Comparison of ENCODE assay signal across 8 mouse cellular contexts in the genomic region with DNA sequence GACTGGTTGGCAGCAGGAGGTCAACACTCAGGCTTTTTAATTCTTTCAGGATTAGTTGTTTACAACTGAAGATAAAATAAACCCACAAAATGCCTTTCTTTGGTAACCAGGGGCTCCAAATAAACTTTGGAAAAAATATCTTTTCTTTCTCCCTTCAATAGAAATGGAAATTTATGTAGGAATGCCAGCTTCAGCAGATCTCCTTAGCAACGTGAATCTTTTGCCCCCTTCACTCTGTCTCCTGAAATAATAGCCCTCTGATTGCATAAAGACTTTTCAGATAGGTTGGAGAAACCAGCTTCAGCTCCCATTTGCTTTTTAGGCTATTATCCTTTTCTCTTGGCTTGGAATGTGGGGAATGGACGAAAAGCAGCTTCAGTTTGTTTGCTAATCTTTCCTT. TPM values are rescaled to one million over a fixed set of nuclear protein-coding genes. Genes with fewer than 3 reads are reported as not detected.
A peak's percentile ranks its signal among the peaks of the same experiment; 100 is the strongest.
DNase-seq lines count a peak whose midpoint lies in the region; ATAC-seq and TF ChIP-seq lines count a peak whose summit lies in the region.

No protein-coding gene starts in this region.

- H3K4me3 ChIP-seq in gastrocnemius, adult 2 months = peak overlapping the region; percentile 82
- H3K4me3 ChIP-seq in neural tube, embryonic 11.5 days (ENCODE audit: low read depth, low read length) = peak overlapping the region; percentile 60
- no peak overlapping the region for H3K4me3 ChIP-seq in kidney, adult 2 months (ENCODE audit: insufficient read depth, low read depth, low read length)

- no peaks in the 10 kb centered on the region for H3K36me3 ChIP-seq in neural tube, embryonic 11.5 days (ENCODE audit: control insufficient read depth, insufficient read depth, low read length)
- no peaks in the 10 kb centered on the region for H3K36me3 ChIP-seq in kidney, adult 2 months (ENCODE audit: control insufficient read depth, insufficient read depth, low read length)

- H3K4me2 ChIP-seq in neural tube, embryonic 11.5 days (ENCODE audit: low read depth) = peak overlapping the region; percentile 45

- TF ChIP-seq POLR2A in kidney, adult 2 months (IDR thresholded peaks at IDR 0.05; ENCODE audit: low read depth, low read length) = no peak

- H3K27ac ChIP-seq in gastrocnemius, adult 2 months = peak overlapping the region; percentile 43; the same call in 1 of the 2 replicates
- H3K27ac ChIP-seq in neural tube, embryonic 11.5 days (ENCODE audit: low read depth, low read length) = no peak overlapping the region
- H3K27ac ChIP-seq in kidney, adult 2 months (ENCODE audit: insufficient read depth, low read depth, low read length) = no peak overlapping the region

- no peaks in the 10 kb centered on the region for H3K4me1 ChIP-seq in neural tube, embryonic 11.5 days (ENCODE audit: control insufficient read depth, insufficient read depth, low read length)
- no peaks in the 10 kb centered on the region for H3K4me1 ChIP-seq in kidney, adult 2 months (ENCODE audit: control insufficient read depth, insufficient read depth, low read length)

- DNase-seq in gastrocnemius, adult 2 months = no peak
- DNase-seq in gastrocnemius, adult 18-20 months (ENCODE audit: low spot score) = no peak
- DNase-seq in neural tube, embryonic 11.5 days (ENCODE audit: low spot score) = peak; percentile 12
- no peak for DNase-seq in neural tube, embryonic 10.5 days (ENCODE audit: extremely low spot score, low spot score)
- peak; percentile 37 for DNase-seq in mesoderm, embryonic 11.5 days (ENCODE audit: low read depth, low spot score)
- DNase-seq in gastrocnemius, postnatal 25 days = no peak
- no peak for DNase-seq in kidney, adult 2 months

- no peaks in the 10 kb centered on the region for H3K9me3 ChIP-seq in neural tube, embryonic 11.5 days (ENCODE audit: control insufficient read depth, low read length)

- peak overlapping the region; percentile 45; the same call in 1 of the 2 replicates for H3K9ac ChIP-seq in neural tube, embryonic 11.5 days (ENCODE audit: low read length)

- intact Hi-C loops in gastrocnemius, adult 2 months (cut with DNase I) = no loop called here

- no peak for ATAC-seq in neural tube, embryonic 11.5 days (ENCODE audit: insufficient read depth, low FRiP score, low TSS enrichment)
- no peak for ATAC-seq in erythroblast, adult 5-6 weeks (replicated peaks; ENCODE audit: low FRiP score, poor library complexity, severe bottlenecking)

- 8% methylated on average over 2 of the region's 2 CpGs for WGBS in neural tube, embryonic 11.5 days
- 46% methylated on average over 2 of the region's 2 CpGs for WGBS in kidney, adult 2 months

- H3K27me3 ChIP-seq in neural tube, embryonic 11.5 days (ENCODE audit: control insufficient read depth, insufficient read depth, low read length) = no peaks in the 10 kb centered on the region
- H3K27me3 ChIP-seq in kidney, adult 2 months (replicated peaks; ENCODE audit: control insufficient read depth, insufficient read depth, low read length) = peaks cover 3% of the 10 kb centered on the region

- TF ChIP-seq CTCF in gastrocnemius, adult 2 months (IDR thresholded peaks at IDR 0.05) = no peak
- no peak for TF ChIP-seq CTCF in kidney, adult 2 months (conservative IDR thresholded peaks at IDR 0.05; ENCODE audit: insufficient read depth, insufficient read length, low read depth, low read length)

RNA-seq across cellular contexts. Expression of gene Tmem47, which starts 2.2 kb away (rescaled TPM):
- 10 to 100 TPM in 1 of 2 experiments, 1 to 10 TPM in 1; 4.5 to 10.8 TPM for total RNA-seq in gastrocnemius, adult 2 months (2021)
- 1 to 10 TPM; 6.6 to 7.6 TPM for total RNA-seq in gastrocnemius, adult 18-20 months (2021)
- 64.7 and 72.5 TPM in 2 replicates for polyA plus RNA-seq in neural tube, embryonic 11.5 days (2014; fragmentation: Nextera tagmentation; extraction: Ambion mirVana)
- total RNA-seq in gastrocnemius, postnatal 25 days (2021) = 1 to 10 TPM; 6.8 to 7.1 TPM
- not detected in 2 replicates for total RNA-seq in erythroblast, adult 5-6 weeks (2015; ENCODE audit: low replicate concordance)
- 2.6 TPM in 1 of 2 replicates, not detected in the other for total RNA-seq in erythroblast, adult 5-6 weeks (2017; ENCODE audit: low replicate concordance)
- 3.9 and 4.1 TPM in 2 replicates for polyA plus RNA-seq in kidney, adult 2 months (2012; rRNA removed)

Comparison
In these comparisons a context has a peak if more than half of its experiments do, and no peak if none do; other contexts are left out.
1. DNase-seq: peak in neural tube, embryonic 11.5 days (single experiment) and mesoderm, embryonic 11.5 days (single experiment); none in gastrocnemius, adult 2 months (single experiment), gastrocnemius, adult 18-20 months (single experiment), neural tube, embryonic 10.5 days (single experiment), gastrocnemius, postnatal 25 days (single experiment) and kidney, adult 2 months (single experiment).